Mouse (Mus musculus): Measurements from ENCODE around the gene Cdk9. TPM values are rescaled to one million over a fixed set of nuclear protein-coding genes. Genes with fewer than 3 reads are reported as not detected.

Gene Cdk9
- total RNA-seq (2021), result 10 to 100 TPM; 73.2 to 87.4 TPM
- long read RNA-seq, experiment 1, transcript Cdk9-201 (7 exons, 1,733 nt), result major isoform, 90 of 105 reads
- long read RNA-seq, experiment 1, partial matches to known transcripts, result 1 of 105 reads
- long read RNA-seq, experiment 1, other reads (novel, unspliced or antisense), result 13 of 105 reads
- long read RNA-seq, experiment 2, transcript Cdk9-201 (7 exons, 1,733 nt), result major isoform, 203 of 237 reads
- long read RNA-seq, experiment 2, partial matches to known transcripts, result 5 of 237 reads
- long read RNA-seq, experiment 2, other reads (novel, unspliced or antisense), result 26 of 237 reads

DNA sequence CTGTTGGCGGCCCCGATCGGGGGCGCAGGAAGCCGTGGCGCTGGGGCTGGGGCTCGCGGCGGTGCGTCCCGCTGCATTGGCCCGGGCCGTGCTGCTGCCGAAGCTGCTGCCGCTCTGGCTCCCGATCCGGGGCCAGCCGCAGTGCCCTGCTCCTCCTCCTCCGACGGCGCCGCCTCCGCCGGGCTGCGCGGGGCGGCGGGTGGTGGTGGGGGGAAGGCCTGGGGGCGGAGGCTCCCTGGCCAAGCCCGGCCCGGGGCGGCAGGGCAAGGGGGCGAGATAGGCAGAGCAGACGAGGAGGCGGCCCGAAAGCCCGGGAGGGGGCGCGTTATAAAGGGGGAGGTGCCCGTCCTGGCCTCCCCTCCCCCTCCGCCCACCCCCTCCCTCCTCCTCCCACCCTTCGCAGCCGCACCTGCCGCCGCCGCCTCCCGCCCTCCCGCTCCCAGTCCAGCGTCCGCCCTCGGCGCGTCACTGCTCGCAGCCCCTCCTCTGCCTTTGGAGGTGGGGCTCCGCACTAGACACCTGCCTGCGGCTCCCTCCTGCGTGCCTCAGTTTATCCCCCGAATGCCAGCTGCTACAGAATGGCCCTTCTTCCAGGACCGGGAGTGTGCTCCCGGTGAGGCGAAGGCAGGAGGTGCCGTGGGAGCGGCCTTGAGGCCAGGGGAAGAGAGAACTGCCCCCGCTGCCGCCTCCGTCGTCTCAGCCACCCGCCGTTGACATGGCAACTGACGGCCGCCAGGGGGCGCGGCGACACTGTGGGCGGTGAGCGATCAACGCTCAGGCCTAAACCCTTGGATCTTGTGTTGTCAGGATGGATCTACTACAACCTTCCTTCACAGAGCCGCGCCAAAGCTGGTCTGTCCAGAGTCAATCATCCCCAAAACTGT, at the start of gene Cdk9:
Cdk9 (minus strand) TSS at position 143 of the 884 bp plus-strand sequence.
- DNase-seq (ENCODE audit: low spot score in 2 of 2), result peak; percentile 94 to 96

DNA sequence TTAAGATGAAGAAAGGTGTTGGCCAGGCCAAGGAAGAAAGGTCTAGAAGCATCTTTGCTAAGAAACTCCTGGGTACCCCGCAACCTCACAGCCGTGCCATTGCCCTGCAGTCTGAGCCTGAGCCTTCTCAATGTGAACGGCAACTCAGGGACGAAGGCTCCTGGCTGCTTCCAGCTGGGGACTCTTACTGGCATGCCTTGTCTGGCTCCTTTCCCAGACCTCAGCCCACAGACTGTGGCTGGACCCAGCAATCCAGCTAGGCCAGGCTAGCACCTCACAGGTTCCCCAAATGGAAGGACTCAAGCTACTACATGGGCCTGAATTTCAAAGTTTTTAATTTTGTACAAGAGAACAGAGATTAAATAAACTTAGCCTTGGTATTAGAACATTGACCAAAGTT, 49.0 kb upstream of the Cdk9 start:
- no peak for DNase-seq (ENCODE audit: low spot score in 2 of 2)

DNA sequence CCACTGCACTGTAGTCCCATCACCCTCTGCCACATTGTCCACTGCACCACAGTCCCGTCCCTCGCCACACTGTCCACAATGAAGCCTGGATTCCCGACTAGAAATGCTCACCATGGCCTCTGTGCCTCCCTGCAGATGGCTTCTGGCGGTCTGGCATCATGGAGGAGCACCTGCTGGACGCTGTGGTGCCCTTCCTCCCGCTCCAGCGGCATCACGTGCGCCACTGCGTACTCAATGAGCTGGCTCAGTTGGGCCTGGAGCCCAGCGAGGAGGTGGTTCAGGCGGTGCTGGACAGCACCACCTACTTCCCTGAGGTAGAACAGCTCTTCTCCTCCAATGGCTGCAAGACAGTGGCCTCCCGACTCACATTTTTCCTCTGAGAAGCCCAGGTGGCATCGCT, 48.5 kb upstream of the Cdk9 start:
- no peak for DNase-seq (ENCODE audit: low spot score in 2 of 2)

DNA sequence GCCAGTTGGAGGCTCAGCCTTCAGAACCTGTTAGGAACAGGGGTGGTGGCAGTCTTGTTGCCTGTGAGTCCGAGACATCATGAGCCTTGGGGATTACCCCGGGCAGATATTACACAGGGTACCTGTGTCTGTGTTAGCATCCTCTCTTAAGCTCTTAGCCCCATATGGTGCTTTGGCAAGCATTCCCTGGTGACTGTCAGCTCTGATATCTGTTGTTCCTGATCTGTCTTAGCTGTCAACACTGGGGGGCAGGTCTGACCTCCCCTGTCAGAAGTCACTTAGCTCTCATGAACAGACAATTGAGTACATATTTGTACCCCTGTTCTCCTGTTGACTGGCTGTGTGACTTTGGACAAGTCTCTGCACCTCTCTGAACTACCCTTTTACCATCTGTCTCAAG, 46.1 kb upstream of the Cdk9 start:
- DNase-seq (ENCODE audit: low spot score in 2 of 2), result no peak

DNA sequence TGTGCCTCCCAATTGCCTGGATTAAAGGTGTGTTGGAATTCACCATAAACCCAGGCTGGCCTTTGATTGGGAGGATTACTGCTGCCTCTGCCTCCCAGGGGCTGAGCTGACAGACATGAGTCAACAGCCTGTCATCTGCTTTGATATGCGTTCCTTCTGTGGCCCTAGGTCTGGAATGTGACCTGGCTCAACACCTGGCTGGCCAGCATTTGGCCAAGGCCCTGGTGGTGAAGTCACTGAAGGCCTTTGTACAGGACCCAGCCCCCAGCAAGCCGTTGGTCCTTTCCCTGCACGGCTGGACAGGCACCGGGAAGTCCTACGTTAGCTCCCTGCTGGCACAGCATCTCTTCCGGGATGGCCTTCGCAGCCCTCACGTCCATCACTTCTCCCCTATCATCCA, 45.6 kb upstream of the Cdk9 start:
- no peak for DNase-seq (ENCODE audit: low spot score in 2 of 2)

DNA sequence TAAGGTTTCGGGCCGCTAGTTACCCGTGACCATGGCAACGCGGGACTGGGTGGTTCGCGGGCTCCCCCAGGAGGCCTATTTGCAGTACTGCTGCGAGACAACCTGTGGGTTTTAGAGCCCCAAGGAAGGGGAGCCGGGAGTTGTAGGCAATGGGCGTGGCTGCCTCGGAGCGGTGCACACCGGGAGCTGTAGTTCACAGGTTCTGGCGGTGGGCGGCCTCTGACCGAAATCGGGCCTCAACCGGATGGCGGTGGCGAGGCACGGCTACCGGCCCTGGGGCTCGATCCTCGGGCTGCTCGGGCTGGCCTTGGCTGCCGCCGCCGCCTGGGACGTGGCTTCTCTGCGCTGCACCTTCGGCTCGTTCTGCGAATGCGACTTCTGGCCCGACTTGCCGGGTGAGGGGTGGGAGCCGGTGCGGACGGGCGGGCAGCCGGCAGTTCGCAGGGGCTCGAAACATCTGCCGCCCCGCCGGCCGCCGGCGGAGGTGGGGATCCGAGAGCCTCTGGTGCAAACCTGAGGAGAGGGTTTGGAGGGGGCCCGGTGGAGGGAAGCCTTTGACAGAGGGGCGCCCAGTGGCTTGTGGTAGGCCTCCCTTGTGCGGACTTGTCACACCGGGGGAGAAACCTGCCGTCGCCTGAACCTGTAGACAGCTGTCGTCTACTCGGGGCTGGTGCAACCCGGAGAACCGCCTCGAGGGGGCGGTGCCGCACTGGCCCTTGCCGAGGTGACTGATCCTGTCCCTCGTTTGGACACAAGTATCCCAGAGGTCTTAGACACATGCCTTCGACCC, 44.4 kb upstream of the Cdk9 start, which contains the start of gene Tor2a:
Tor2a (plus strand) TSS at position 179 of the 790 bp plus-strand sequence.
- peak; percentile 93 to 96 for DNase-seq (ENCODE audit: low spot score in 2 of 2)

DNA sequence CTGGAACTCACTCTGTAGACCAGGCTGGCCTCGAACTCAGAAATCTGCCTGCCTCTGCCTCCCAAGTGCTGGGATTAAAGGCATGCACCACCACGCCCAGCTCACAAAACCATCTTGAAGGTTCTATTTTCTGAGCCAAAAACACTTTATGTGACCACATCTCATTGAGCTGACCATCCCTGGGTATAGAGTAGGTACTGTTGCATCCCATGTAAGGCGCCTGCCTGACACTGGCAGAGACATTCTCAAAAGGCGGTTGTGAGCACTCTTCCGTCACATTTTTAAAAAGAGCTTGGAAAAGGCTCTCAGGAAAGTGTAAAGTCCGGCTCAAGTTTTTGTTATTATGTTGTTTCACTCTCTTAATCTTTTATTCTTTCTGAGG, 43.8 kb upstream of the Cdk9 start:
- DNase-seq (ENCODE audit: low spot score in 2 of 2), result no peak

DNA sequence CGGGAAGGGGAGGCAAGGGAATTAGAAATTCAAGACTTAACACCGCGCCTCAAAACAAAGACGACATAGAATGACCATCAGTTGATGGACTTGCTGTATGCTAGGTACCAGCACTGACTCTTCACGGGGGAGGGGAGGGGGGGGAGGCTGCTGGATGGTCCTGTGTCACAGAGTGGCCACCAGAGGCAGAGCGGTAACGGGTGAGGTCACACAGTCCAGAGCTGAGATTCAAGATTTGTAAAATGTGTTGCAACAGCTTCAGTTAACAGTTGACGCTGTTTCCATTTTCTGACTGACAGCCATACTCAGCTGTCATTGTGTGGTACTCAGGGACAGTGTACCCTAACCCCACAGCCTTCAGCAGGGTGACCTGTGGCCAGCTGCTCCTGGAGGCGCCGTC, 39.3 kb upstream of the Cdk9 start:
- no peak for DNase-seq (ENCODE audit: low spot score in 2 of 2)

DNA sequence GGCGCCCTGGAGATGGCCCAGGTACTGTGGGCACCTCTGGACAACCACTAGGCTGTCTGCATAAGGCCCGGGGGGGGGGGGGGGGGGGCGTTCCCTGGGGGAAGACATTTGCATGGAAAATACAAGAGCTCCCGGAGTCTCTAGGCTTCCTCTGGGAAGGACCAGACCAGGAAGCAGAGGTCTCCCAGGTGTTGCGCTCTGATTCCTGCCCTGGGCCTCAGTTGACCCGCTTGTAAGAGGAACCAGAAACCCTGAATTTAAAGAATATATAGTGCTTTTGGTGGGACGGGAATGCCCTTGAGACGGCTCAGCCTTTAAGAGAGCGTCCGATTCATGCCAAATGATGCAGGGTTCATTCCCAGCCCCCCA, 38.8 kb upstream of the Cdk9 start:
- no peak for DNase-seq (ENCODE audit: low spot score in 2 of 2)

DNA sequence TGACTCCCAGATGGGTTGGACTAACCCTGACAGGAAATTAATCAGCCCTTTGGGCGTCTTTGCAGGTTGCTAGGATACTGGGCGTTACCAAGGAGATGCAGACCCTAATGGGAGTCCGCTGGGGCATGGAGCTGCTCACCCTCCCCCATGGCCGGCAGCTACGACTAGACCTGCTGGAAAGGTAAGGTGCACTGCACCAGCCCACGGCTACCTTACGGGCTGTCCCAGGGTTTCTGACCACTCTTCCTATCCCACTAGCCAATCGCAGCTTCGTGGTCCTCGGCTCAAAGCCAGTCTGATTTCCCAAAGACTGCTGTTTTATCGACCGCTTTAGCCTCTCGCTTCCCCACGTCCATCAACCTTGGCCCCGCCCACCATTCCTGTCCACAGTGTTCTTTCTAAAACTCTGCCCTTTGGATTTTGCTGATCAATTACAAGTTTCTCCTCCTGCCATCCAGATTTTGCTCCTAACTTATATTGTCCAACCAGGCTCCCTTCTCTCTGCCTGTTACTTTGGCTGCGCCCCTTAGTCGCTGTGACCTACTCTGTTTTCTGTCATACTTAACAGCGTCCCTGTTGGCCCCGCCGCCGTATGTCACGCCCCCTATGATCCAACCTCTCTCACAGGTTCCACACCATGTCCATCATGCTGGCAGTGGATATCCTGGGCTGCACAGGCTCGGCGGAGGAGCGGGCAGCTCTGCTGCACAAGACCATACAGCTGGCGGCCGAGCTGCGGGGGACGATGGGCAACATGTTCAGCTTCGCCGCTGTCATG, 38.2 kb upstream of the Cdk9 start:
- DNase-seq (ENCODE audit: low spot score in 2 of 2), result peak; percentile 57 to 60

DNA sequence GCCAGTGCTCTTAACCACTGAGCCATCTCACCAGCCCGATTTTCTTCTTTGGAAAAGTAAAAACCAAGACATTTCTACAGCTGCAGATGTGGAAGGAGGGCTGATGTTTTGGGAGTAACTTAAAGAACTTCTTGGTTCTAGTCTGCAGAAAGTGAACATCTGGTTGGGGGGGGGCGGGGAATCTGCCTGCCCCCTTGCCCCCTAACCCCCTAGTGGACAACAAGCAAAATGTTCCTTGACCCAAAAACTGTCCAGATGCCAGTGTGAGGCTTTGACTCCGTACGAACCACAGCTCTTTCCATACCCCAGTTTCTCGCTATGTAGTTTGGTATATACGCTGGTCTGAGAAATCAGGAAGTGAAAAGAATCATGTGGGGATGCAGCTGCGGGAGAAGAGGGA, 37.3 kb upstream of the Cdk9 start:
- DNase-seq (ENCODE audit: low spot score in 2 of 2), result no peak

DNA sequence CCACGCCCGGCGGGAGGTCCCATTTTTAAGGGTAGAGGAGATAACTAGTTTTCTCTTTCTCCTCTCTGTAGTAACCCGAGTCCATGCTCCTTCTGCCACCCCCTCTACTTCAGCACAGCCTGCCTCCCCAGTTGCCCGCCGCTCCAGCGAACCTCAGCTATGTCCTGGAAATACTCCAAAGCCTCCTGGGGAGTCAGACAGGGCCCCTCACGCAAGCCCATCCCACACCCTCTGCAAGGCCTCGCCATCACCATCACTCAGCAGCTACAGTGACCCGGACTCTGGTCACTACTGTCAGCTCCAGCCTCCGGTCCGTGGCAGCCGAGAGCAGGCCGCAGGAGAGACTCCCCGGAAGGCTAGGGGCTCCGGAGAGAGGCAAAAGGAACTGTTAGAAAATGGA, 36.2 kb upstream of the Cdk9 start:
- no peak for DNase-seq (ENCODE audit: low spot score in 2 of 2)

DNA sequence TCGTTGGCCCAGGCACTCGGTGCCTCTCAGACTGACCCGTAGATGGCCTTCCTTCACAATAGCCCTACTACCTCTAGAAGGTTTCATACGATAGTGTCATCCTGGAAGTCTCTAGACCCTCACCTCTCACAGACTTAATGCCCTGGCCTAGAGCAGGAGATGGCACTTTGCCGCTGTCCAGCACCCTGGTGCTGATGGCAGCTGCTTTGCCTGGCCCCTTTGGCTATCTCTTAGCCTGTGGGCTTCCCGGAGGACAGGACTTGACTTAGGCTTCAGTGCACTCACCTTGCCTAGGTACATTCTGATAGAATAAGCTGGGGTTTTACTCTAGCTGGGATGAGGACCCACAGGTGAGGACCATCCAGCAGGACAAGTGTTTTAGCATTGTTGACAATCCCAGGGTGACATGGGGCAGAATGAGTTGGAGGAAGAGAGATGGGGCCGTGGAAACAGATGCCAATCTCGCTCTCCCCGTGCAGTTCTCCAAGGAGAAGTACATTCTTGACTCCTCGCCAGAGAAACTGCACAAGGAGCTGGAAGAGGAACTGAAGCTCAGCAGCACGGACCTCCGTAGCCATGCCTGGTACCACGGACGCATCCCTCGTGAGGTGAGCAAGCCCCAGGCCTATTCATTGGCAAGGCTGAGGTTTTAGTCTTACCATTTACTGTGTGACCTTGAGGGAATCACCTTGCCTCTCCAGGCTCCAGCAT, 31.6 kb upstream of the Cdk9 start:
- DNase-seq (ENCODE audit: low spot score in 2 of 2), result no peak

DNA sequence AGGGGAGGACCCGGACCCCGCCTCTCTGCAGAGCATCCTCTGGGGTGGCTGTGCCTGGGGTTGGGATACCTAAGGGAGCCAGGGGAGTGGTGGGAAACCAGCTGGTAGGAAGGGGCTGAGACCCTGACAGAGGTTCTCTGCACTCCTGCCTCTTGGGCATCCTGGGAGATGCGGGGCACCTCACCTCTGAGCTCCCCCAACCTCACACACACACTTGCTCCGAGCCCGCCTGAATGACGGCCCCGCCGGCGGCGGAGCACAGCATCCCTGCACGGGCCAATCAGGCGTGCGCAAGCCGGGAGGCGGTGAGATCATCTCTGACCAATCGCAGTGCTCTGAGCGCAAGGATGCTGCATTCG, 29.3 kb upstream of the Cdk9 start:
- DNase-seq (ENCODE audit: low spot score in 2 of 2), result no peak

DNA sequence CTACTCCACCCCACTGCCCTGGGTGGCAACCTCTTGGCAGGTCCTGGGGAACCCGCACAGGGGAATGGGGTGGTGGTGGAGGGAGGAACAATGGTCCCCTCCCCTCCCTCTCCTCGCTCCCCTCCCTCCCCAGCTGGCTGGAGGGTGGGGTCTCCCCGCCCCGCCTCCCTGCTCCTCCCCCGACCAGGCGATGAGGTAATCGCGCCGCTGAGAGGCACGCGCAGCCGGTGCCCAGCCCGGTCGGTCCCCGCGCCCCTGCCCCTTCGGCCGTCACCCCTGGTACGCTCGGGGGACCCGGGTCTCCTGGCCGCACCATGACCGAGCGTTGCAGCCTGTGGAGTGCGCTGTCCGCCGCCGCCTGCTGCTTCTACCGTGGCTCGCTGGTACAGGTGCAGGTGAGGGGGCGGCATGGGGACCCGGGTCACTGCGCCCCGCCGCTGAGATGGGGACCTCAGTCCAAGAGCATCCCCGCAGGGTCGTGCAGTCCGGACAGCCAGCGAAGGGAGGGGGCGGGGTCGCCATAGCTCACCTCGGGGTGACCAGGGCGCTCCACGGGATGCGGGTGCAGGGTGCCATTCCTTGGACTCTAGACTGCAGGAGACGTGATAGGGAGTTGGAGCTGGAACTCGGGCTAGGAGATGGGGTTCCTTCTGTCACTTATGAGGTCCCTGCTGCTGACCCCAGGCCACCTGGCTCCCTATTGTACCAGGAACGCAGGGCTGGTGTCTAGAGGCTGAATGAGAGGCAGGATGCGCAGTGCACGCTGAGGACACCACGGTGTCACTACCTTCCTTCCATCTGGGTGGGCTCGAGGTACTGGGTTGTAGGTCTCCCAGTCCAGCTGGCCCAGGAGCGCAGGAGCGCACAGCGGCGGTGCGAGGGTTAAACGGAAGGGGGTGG, 28.6 kb upstream of the Cdk9 start:
- peak in 1 of 2 experiments; percentile 61 for DNase-seq (ENCODE audit: low spot score in 2 of 2)

DNA sequence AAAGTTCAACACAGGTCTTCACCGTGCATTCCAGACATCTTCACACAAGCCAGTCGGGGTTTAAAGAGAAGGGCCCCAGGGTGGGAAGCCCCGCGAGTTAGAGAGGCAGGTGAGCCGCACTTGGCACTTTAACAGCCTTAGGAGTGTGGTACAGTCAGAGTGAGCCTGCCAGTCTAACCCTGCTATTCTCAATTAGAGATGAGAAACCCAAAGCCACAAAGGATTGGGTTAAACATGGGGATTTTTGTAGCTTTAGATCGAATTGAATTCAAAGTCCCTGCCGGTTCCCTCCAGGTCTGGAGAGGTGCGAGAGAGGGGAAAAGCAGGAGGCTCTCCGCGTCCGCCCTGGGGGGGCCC, 28.0 kb upstream of the Cdk9 start, which contains the start of gene 6330409D20Rik:
6330409D20Rik (minus strand) TSS at position 101 of the 357 bp plus-strand sequence.
- DNase-seq (ENCODE audit: low spot score in 2 of 2), result no peak

DNA sequence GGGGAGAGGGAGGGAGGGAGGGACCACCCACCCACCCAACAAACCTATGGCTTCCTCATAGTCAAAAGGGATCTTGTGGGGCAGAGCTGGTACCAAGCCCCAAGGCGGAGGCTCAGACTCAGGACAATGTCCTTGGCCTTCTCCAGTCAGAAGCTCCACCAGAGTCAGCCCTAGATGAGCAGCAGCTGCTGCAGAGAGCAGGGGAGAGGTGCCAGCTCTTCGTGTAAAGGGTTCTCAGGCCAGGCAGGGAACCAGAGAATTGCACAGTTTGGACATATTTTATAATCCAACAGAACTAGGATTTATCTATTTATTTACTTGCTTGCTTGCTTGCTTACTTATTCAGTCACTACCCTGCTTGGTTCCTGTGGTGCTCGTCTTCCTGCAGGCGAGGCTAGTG, 26.4 kb upstream of the Cdk9 start:
- no peak for DNase-seq (ENCODE audit: low spot score in 2 of 2)

DNA sequence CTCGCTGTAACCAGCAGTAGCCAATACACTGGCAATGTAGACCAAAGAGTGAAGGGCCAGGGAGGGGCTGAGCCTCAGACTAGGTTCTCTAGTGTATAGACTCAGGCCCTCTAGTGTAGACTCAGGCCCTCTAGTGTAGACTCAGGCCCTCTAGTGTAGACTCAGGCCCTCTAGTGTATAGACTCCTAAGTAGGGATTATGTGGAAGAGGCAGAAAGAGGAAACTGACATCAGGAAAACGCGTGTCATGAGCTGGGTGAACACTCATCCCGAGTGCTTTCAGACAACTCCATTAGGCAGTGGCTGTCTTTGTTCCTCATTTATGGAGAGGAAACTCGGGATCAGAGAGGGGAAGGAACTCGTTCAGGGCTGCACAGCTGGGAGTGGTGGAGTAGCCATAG, 24.1 kb upstream of the Cdk9 start:
- no peak for DNase-seq (ENCODE audit: low spot score in 2 of 2)

DNA sequence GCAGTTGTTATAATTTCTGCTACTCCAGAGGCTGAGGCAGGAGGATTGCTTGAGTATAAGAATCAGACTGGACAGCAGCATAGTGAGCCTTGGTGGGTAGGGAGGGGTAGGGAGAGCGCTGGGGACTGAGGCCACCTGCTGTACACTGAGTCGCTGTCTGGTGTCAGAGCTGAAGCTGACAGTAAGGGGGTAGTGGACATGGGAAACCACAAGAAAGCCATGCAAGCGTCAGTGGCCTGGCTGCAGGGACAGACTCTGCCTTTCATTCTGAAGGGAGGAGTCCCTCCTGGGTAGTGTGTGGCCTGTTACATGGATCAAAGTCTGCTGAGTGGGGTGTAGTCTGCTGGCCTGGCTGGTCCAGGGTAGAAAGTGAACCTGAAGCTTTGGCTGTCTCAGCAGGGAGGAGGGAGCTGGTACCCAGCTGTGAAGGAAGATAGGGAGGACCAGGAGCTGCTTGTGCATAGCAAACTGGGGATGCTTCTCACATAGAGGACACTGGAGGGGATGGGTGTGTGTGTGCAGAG, 23.5 kb upstream of the Cdk9 start:
- no peak for DNase-seq (ENCODE audit: low spot score in 2 of 2)
